Comparison of ENCODE assay signal across 8 mouse cellular contexts in the genomic region with DNA sequence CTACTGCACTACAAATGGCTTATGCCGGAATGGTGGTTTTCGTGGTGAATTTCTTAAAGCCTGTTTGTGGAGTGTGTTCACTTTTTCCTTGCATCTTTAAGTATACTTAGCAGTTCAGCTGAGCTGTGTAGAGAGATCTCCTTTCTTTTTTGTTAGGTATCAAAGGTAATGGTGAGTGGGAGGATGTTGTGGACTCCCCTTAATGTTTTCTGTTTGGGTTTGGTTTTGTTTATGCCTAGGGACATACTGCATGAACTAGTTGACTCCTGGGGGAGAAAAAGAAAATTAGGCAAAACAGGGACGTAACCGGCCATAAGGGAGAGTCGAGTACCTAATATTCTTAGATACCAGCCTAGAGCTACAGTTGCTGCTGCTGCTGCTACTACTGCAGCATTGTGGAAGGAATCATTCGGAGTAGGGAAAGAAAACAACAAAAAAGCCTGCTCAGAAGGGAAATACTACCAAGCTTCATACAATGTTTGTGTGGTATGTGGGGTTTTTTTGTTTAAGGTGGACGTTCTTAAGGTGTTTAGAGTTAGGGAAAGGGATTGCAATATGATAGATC. TPM values are rescaled to one million over a fixed set of nuclear protein-coding genes. Genes with fewer than 3 reads are reported as not detected.
A peak's percentile ranks its signal among the peaks of the same experiment; 100 is the strongest.
DNase-seq lines count a peak whose midpoint lies in the region; ATAC-seq and TF ChIP-seq lines count a peak whose summit lies in the region.

No protein-coding gene starts in this region.

- H3K27me3 ChIP-seq in kidney, embryonic 14.5 days (ENCODE audit: control insufficient read depth, insufficient read depth, low read length) = no peaks in the 10 kb centered on the region
- no peaks in the 10 kb centered on the region for H3K27me3 ChIP-seq in heart, postnatal 0 days (ENCODE audit: control insufficient read depth, insufficient read depth, low read length)
- no peaks in the 10 kb centered on the region for H3K27me3 ChIP-seq in midbrain, embryonic 12.5 days

- WGBS in kidney, embryonic 14.5 days = 5% methylated on average over 7 of the region's 7 CpGs
- WGBS in heart, postnatal 0 days = 8% methylated on average over 7 of the region's 7 CpGs
- WGBS in midbrain, embryonic 12.5 days = 4% methylated on average over 7 of the region's 7 CpGs

- no peak for TF ChIP-seq CTCF in heart, postnatal 0 days (IDR thresholded peaks at IDR 0.05; ENCODE audit: low read depth)

- peak overlapping the region; percentile 96 for H3K9ac ChIP-seq in kidney, embryonic 14.5 days (ENCODE audit: low read depth, low read length)
- peak overlapping the region; percentile 97 for H3K9ac ChIP-seq in heart, postnatal 0 days (replicated peaks; ENCODE audit: low read depth, low read length)
- peak overlapping the region; percentile 99 for H3K9ac ChIP-seq in midbrain, embryonic 12.5 days (replicated peaks)

- DNase-seq in kidney, postnatal 14 days = no peak
- peak; percentile 33 for DNase-seq in NIH3T3 (ENCODE audit: low read depth)
- DNase-seq in heart, postnatal 0 days (ENCODE audit: low spot score) = no peak
- no peak for DNase-seq in thymus, postnatal 36 days
- no peak for DNase-seq in ovary, postnatal 10 days (ENCODE audit: low spot score)
- DNase-seq in left cerebral cortex, postnatal 14 days (ENCODE audit: low spot score in 2 of 2) = no peak

- TF ChIP-seq EP300 in heart, postnatal 0 days (IDR thresholded peaks at IDR 0.05; ENCODE audit: low read depth) = no peak

- ATAC-seq in kidney, embryonic 14.5 days (ENCODE audit: low FRiP score, low TSS enrichment) = no peak
- ATAC-seq in heart, postnatal 0 days (ENCODE audit: insufficient read depth, low read depth) = no peak
- ATAC-seq in midbrain, embryonic 12.5 days (ENCODE audit: low FRiP score, low read depth) = no peak

- H3K4me2 ChIP-seq in kidney, embryonic 14.5 days (replicated peaks; ENCODE audit: low read depth, low read length) = peak overlapping the region; percentile 63
- H3K4me2 ChIP-seq in heart, postnatal 0 days (ENCODE audit: low read depth, low read length) = peak overlapping the region; percentile 89
- peak overlapping the region; percentile 72 for H3K4me2 ChIP-seq in midbrain, embryonic 12.5 days (replicated peaks)

- H3K9me3 ChIP-seq in kidney, embryonic 14.5 days (ENCODE audit: control insufficient read depth, low read length) = no peaks in the 10 kb centered on the region
- no peaks in the 10 kb centered on the region for H3K9me3 ChIP-seq in heart, postnatal 0 days (replicated peaks; ENCODE audit: control insufficient read depth, low read length)
- no peaks in the 10 kb centered on the region for H3K9me3 ChIP-seq in midbrain, embryonic 12.5 days

- intact Hi-C loops in left cerebral cortex, postnatal 14 days (cut with DNase I) = loop anchor here (5.0 kb wide), 2 partner anchors 131 to 226 kb away; no protein-coding TSS in a partner anchor

- no peak overlapping the region for H3K27ac ChIP-seq in kidney, embryonic 14.5 days (ENCODE audit: low read depth, low read length)
- H3K27ac ChIP-seq in heart, postnatal 0 days (ENCODE audit: low read depth) = peak overlapping the region; percentile 98; the same call in 1 of the 2 replicates
- H3K27ac ChIP-seq in midbrain, embryonic 12.5 days (replicated peaks) = peak overlapping the region; percentile 100; the same call in 1 of the 2 replicates

- H3K4me3 ChIP-seq in kidney, embryonic 14.5 days (ENCODE audit: low read length) = peak overlapping the region; percentile 89
- H3K4me3 ChIP-seq in heart, postnatal 0 days (ENCODE audit: low read depth, low read length) = peak overlapping the region; percentile 99
- peak overlapping the region; percentile 98 for H3K4me3 ChIP-seq in midbrain, embryonic 12.5 days

- no peaks in the 10 kb centered on the region for H3K36me3 ChIP-seq in kidney, embryonic 14.5 days (ENCODE audit: control insufficient read depth, insufficient read depth, low read length)
- no peaks in the 10 kb centered on the region for H3K36me3 ChIP-seq in heart, postnatal 0 days (replicated peaks; ENCODE audit: control insufficient read depth, insufficient read depth, low read length)
- no peaks in the 10 kb centered on the region for H3K36me3 ChIP-seq in midbrain, embryonic 12.5 days

- peaks cover 9% of the 10 kb centered on the region for H3K4me1 ChIP-seq in kidney, embryonic 14.5 days (ENCODE audit: control insufficient read depth, insufficient read depth, low read length)
- H3K4me1 ChIP-seq in heart, postnatal 0 days (ENCODE audit: control insufficient read depth, insufficient read depth) = no peaks in the 10 kb centered on the region
- peaks cover 22% of the 10 kb centered on the region for H3K4me1 ChIP-seq in midbrain, embryonic 12.5 days

RNA-seq across cellular contexts. Expression of a gene that starts 1.5 kb away (rescaled TPM):
- 16.1 and 17.6 TPM in 2 replicates for polyA plus RNA-seq in kidney, embryonic 14.5 days (2014; fragmentation: Nextera tagmentation; extraction: Ambion mirVana)
- 14.3 and 23.4 TPM in 2 replicates for total RNA-seq in heart, postnatal 0 days (2014; rRNA removed; ENCODE audit: low replicate concordance)
- polyA plus RNA-seq in heart, postnatal 0 days (2015; fragmentation: Nextera tagmentation; extraction: Ambion mirVana) = 2.7 and 3.2 TPM in 2 replicates
- polyA plus RNA-seq in midbrain, embryonic 12.5 days (2016; fragmentation: Nextera tagmentation; extraction: Ambion mirVana) = 20.8 and 21.7 TPM in 2 replicates
- total RNA-seq in left cerebral cortex, postnatal 14 days (2021) = 10 to 100 TPM; 67.8 to 73.6 TPM
